Comparison of ENCODE assay signal across 21 mouse cellular contexts in genomic region chr5:100113403-100113802, GRCm38 (mm10). TPM values are rescaled to one million over a fixed set of nuclear protein-coding genes. Genes with fewer than 3 reads are reported as not detected.
DNase-seq lines count a peak whose midpoint lies in the region; ATAC-seq and TF ChIP-seq lines count a peak whose summit lies in the region.
"Had no signal": no experiment of that assay in that cellular context is flagged by ENCODE, and none has a peak within 500 bp of the region (broad histone marks: within the 10 kb centered on the region; RNA-seq: fewer than 3 reads in every experiment).

No protein-coding gene starts in this region.

- peak; percentile 34 for DNase-seq in hindbrain, postnatal 0 days (ENCODE audit: low spot score)
- DNase-seq in kidney, adult 9 months, result no peak
- DNase-seq: cerebellum, adult 8-10 months; gastrocnemius, postnatal 25 days; kidney, adult 11 months; lung, adult 2 months; lung, postnatal 36 days had no signal

- no peaks in the 10 kb centered on the region for H3K9me3 ChIP-seq in hindbrain, embryonic 15.5 days
- H3K9me3 ChIP-seq in hindbrain, embryonic 12.5 days (replicated peaks), result peaks cover 6% of the 10 kb centered on the region; the same call in 1 of the 2 replicates
- no peaks in the 10 kb centered on the region; the same call in 1 of the 2 replicates for H3K9me3 ChIP-seq in neural tube, embryonic 13.5 days
- no peaks in the 10 kb centered on the region for H3K9me3 ChIP-seq in neural tube, embryonic 15.5 days (replicated peaks)
- no peaks in the 10 kb centered on the region for H3K9me3 ChIP-seq in forebrain, embryonic 15.5 days
- H3K9me3 ChIP-seq in hindbrain, postnatal 0 days (ENCODE audit: low read length), result no peaks in the 10 kb centered on the region
- no peaks in the 10 kb centered on the region for H3K9me3 ChIP-seq in intestine, embryonic 16.5 days (ENCODE audit: control insufficient read depth, low read length)
- H3K9me3 ChIP-seq: embryonic facial prominence, embryonic 12.5 days; liver, embryonic 12.5 days; stomach, embryonic 15.5 days had no signal

- TF ChIP-seq CTCF in hindbrain, postnatal 0 days (IDR thresholded peaks at IDR 0.05; ENCODE audit: low read depth), result no peak

- peak overlapping the region; percentile 3; the same call in 1 of the 2 replicates for H3K27ac ChIP-seq in hindbrain, embryonic 15.5 days (replicated peaks)
- H3K27ac ChIP-seq in hindbrain, embryonic 12.5 days, result no peak overlapping the region
- peak overlapping the region; percentile 25; the same call in 1 of the 2 replicates for H3K27ac ChIP-seq in neural tube, embryonic 13.5 days (replicated peaks)
- no peak overlapping the region for H3K27ac ChIP-seq in neural tube, embryonic 15.5 days (replicated peaks)
- peak overlapping the region; percentile 78 for H3K27ac ChIP-seq in forebrain, embryonic 15.5 days (replicated peaks)
- H3K27ac ChIP-seq in hindbrain, postnatal 0 days, result peak overlapping the region; percentile 62
- no peak overlapping the region for H3K27ac ChIP-seq in intestine, embryonic 16.5 days (ENCODE audit: low read length)
- H3K27ac ChIP-seq: embryonic facial prominence, embryonic 12.5 days; kidney, postnatal 0 days; liver, embryonic 12.5 days; stomach, embryonic 15.5 days had no signal

- no peaks in the 10 kb centered on the region for H3K27me3 ChIP-seq in hindbrain, embryonic 15.5 days
- no peaks in the 10 kb centered on the region for H3K27me3 ChIP-seq in hindbrain, embryonic 12.5 days
- H3K27me3 ChIP-seq in neural tube, embryonic 13.5 days, result no peaks in the 10 kb centered on the region
- H3K27me3 ChIP-seq in neural tube, embryonic 15.5 days (replicated peaks), result no peaks in the 10 kb centered on the region
- H3K27me3 ChIP-seq in forebrain, embryonic 15.5 days, result no peaks in the 10 kb centered on the region
- no peaks in the 10 kb centered on the region for H3K27me3 ChIP-seq in hindbrain, postnatal 0 days (ENCODE audit: insufficient read depth, low read length)
- H3K27me3 ChIP-seq in intestine, embryonic 16.5 days (replicated peaks; ENCODE audit: control insufficient read depth, insufficient read depth, low read length), result no peaks in the 10 kb centered on the region
- H3K27me3 ChIP-seq: liver, embryonic 12.5 days; stomach, embryonic 15.5 days had no signal

- no peak for ATAC-seq in hindbrain, embryonic 15.5 days (ENCODE audit: low FRiP score, low read depth)
- no peak for ATAC-seq in hindbrain, embryonic 12.5 days (ENCODE audit: low FRiP score)
- ATAC-seq in neural tube, embryonic 13.5 days (ENCODE audit: low read depth), result no peak; the same call in 1 of the 2 replicates
- no peak for ATAC-seq in neural tube, embryonic 15.5 days (ENCODE audit: low FRiP score)
- ATAC-seq in forebrain, embryonic 15.5 days (replicated peaks), result no peak
- ATAC-seq in hindbrain, postnatal 0 days, result no peak
- ATAC-seq in intestine, embryonic 16.5 days, result no peak
- ATAC-seq: liver, embryonic 12.5 days had no signal

- H3K4me3 ChIP-seq in hindbrain, embryonic 15.5 days, result no peak overlapping the region
- no peak overlapping the region for H3K4me3 ChIP-seq in hindbrain, embryonic 12.5 days
- H3K4me3 ChIP-seq in neural tube, embryonic 13.5 days, result no peak overlapping the region
- no peak overlapping the region for H3K4me3 ChIP-seq in neural tube, embryonic 15.5 days (replicated peaks)
- no peak overlapping the region for H3K4me3 ChIP-seq in forebrain, embryonic 15.5 days
- H3K4me3 ChIP-seq in hindbrain, postnatal 0 days (ENCODE audit: low read length), result no peak overlapping the region
- H3K4me3 ChIP-seq in intestine, embryonic 16.5 days (ENCODE audit: low read length), result no peak overlapping the region
- H3K4me3 ChIP-seq: embryonic facial prominence, embryonic 12.5 days; erythroblast, embryonic 14.5 days; liver, embryonic 12.5 days; stomach, embryonic 15.5 days had no signal

- H3K9ac ChIP-seq in hindbrain, embryonic 15.5 days, result no peak overlapping the region
- H3K9ac ChIP-seq in hindbrain, embryonic 12.5 days, result no peak overlapping the region
- no peak overlapping the region for H3K9ac ChIP-seq in neural tube, embryonic 13.5 days
- H3K9ac ChIP-seq in neural tube, embryonic 15.5 days (replicated peaks), result no peak overlapping the region
- H3K9ac ChIP-seq in forebrain, embryonic 15.5 days (replicated peaks), result no peak overlapping the region
- H3K9ac ChIP-seq in hindbrain, postnatal 0 days (replicated peaks; ENCODE audit: low read length), result no peak overlapping the region
- H3K9ac ChIP-seq in intestine, embryonic 16.5 days (ENCODE audit: low read depth, low read length), result no peak overlapping the region
- H3K9ac ChIP-seq: embryonic facial prominence, embryonic 12.5 days; liver, embryonic 12.5 days; stomach, embryonic 15.5 days had no signal

- no peak overlapping the region for H3K4me2 ChIP-seq in hindbrain, embryonic 15.5 days
- H3K4me2 ChIP-seq in hindbrain, embryonic 12.5 days (replicated peaks), result no peak overlapping the region
- no peak overlapping the region for H3K4me2 ChIP-seq in neural tube, embryonic 13.5 days
- H3K4me2 ChIP-seq in neural tube, embryonic 15.5 days, result no peak overlapping the region
- H3K4me2 ChIP-seq in forebrain, embryonic 15.5 days (replicated peaks), result no peak overlapping the region
- no peak overlapping the region for H3K4me2 ChIP-seq in hindbrain, postnatal 0 days (ENCODE audit: low read depth, low read length)
- no peak overlapping the region for H3K4me2 ChIP-seq in intestine, embryonic 16.5 days (ENCODE audit: low read depth, low read length)
- H3K4me2 ChIP-seq: embryonic facial prominence, embryonic 12.5 days; liver, embryonic 12.5 days; stomach, embryonic 15.5 days had no signal

- H3K36me3 ChIP-seq in hindbrain, embryonic 15.5 days, result no peaks in the 10 kb centered on the region
- no peaks in the 10 kb centered on the region for H3K36me3 ChIP-seq in hindbrain, embryonic 12.5 days
- no peaks in the 10 kb centered on the region for H3K36me3 ChIP-seq in neural tube, embryonic 13.5 days
- no peaks in the 10 kb centered on the region for H3K36me3 ChIP-seq in neural tube, embryonic 15.5 days
- H3K36me3 ChIP-seq in forebrain, embryonic 15.5 days, result no peaks in the 10 kb centered on the region
- H3K36me3 ChIP-seq in hindbrain, postnatal 0 days (ENCODE audit: insufficient read depth, low read length), result no peaks in the 10 kb centered on the region
- no peaks in the 10 kb centered on the region for H3K36me3 ChIP-seq in intestine, embryonic 16.5 days (ENCODE audit: control insufficient read depth, insufficient read depth, low read length)
- H3K36me3 ChIP-seq: embryonic facial prominence, embryonic 12.5 days; liver, embryonic 12.5 days; stomach, embryonic 15.5 days had no signal

- 22% methylated on average over 5 of the region's 5 CpGs for WGBS in hindbrain, embryonic 15.5 days
- 39% methylated on average over 5 of the region's 5 CpGs for WGBS in hindbrain, embryonic 12.5 days
- 21% methylated on average over 5 of the region's 5 CpGs for WGBS in neural tube, embryonic 13.5 days
- WGBS in neural tube, embryonic 15.5 days, result 21% methylated on average over 5 of the region's 5 CpGs
- WGBS in forebrain, embryonic 15.5 days, result 41% methylated on average over 5 of the region's 5 CpGs
- 36% methylated on average over 5 of the region's 5 CpGs for WGBS in hindbrain, postnatal 0 days
- WGBS in intestine, embryonic 16.5 days, result 49% methylated on average over 5 of the region's 5 CpGs

- peaks cover 28% of the 10 kb centered on the region for H3K4me1 ChIP-seq in hindbrain, embryonic 15.5 days (replicated peaks)
- H3K4me1 ChIP-seq in hindbrain, embryonic 12.5 days, result no peaks in the 10 kb centered on the region; the same call in 1 of the 2 replicates
- H3K4me1 ChIP-seq in neural tube, embryonic 13.5 days (replicated peaks), result peaks cover 29% of the 10 kb centered on the region
- peaks cover 26% of the 10 kb centered on the region for H3K4me1 ChIP-seq in neural tube, embryonic 15.5 days
- H3K4me1 ChIP-seq in forebrain, embryonic 15.5 days, result peaks cover 26% of the 10 kb centered on the region
- H3K4me1 ChIP-seq in hindbrain, postnatal 0 days (ENCODE audit: insufficient read depth, low read length), result peaks cover 6% of the 10 kb centered on the region
- no peaks in the 10 kb centered on the region for H3K4me1 ChIP-seq in intestine, embryonic 16.5 days (ENCODE audit: control insufficient read depth, insufficient read depth, low read length)
- H3K4me1 ChIP-seq: embryonic facial prominence, embryonic 12.5 days; liver, embryonic 12.5 days; stomach, embryonic 15.5 days had no signal

RNA-seq across cellular contexts. Expression of gene Tmem150c, which starts 46.2 kb away (rescaled TPM):
- 31.2 and 36.4 TPM in 2 replicates for polyA plus RNA-seq in hindbrain, embryonic 15.5 days (2015; fragmentation: Nextera tagmentation; extraction: Ambion mirVana)
- polyA plus RNA-seq in hindbrain, embryonic 12.5 days (2016; fragmentation: Nextera tagmentation; extraction: Ambion mirVana), result 8.2 and 9.9 TPM in 2 replicates
- 14.6 and 17.4 TPM in 2 replicates for polyA plus RNA-seq in neural tube, embryonic 13.5 days (2015; fragmentation: Nextera tagmentation; extraction: Ambion mirVana)
- 29.1 and 35.0 TPM in 2 replicates for polyA plus RNA-seq in neural tube, embryonic 15.5 days (2015; fragmentation: Nextera tagmentation; extraction: Ambion mirVana)
- 31.8 and 32.1 TPM in 2 replicates for polyA plus RNA-seq in forebrain, embryonic 15.5 days (2015; fragmentation: Nextera tagmentation; extraction: Ambion mirVana)
- total RNA-seq in hindbrain, postnatal 0 days (2014; rRNA removed), result 48.6 and 59.5 TPM in 2 replicates
- polyA plus RNA-seq in hindbrain, postnatal 0 days (2015; fragmentation: Nextera tagmentation; extraction: Ambion mirVana), result 32.7 and 33.5 TPM in 2 replicates
- 1.5 and 1.7 TPM in 2 replicates for polyA plus RNA-seq in intestine, embryonic 16.5 days (2015; fragmentation: Nextera tagmentation; extraction: Ambion mirVana)
- total RNA-seq: hematopoietic stem cell, adult 5-6 weeks; megakaryocyte-erythroid progenitor cell, adult 5-6 weeks; monocyte, adult 5-6 weeks had no signal
- polyA plus RNA-seq: erythroblast, embryonic 14.5 days had no signal

Comparison
In these comparisons a context has a peak if more than half of its experiments do, and no peak if none do; other contexts are left out.
1. H3K27ac ChIP-seq: peak in hindbrain, embryonic 15.5 days (single experiment), neural tube, embryonic 13.5 days (single experiment), forebrain, embryonic 15.5 days (single experiment) and hindbrain, postnatal 0 days (single experiment); none in hindbrain, embryonic 12.5 days (single experiment), neural tube, embryonic 15.5 days (single experiment) and intestine, embryonic 16.5 days (single experiment).